Mouse (Mus musculus) liver, adult 2 months (tissue): ENCODE data around the gene Twnk.

Experiments
- CTCF ChIP-seq: fragments of 200-500 bp; IDR thresholded peaks from 2 replicates; pipeline ENCODE4 v1.5.1; 2011; ENCODE audit warnings: low read depth, low read length, control low read depth
- POLR2A ChIP-seq: fragments of 200-500 bp; IDR thresholded peaks from 2 replicates; pipeline ENCODE4 v1.6.1; 2011; ENCODE audit warnings: low read length, control low read depth; ENCODE audit not compliant: insufficient read depth; ENCODE audit errors: extremely low read depth

DNA sequence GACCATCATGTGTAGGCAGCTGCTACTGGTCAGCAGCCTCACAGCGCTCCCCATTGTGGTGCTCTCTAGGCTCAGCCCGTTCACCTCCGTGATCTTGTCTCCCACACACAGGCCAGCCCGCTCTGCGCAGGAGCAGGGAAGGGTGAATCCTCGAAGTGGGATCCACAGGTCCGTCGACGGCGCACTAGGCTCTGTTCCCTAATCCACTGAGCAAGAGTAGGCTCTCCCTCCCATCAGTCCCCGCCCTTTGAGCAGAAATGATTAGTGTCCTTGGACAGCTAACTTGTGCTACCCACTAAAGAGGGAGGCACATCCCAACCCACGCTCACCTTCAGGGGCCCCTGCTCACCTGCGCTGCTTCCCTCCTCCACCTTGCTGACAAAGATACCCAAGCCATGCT, 34.8 kb downstream of the Twnk start:
- no peak for TF ChIP-seq CTCF
- TF ChIP-seq POLR2A, result no peak
